Mouse (Mus musculus) bone marrow macrophage, adult 2 months (primary cell): ENCODE measurements at regions not wholly inside any gene's neighbourhood (a gene's known extent, or its start where the extent isn't known, plus 50 kb on each side); places are given as distances from the start of the nearest gene placed in this dataset.

Source experiments
- CTCF ChIP-seq: IDR thresholded peaks from 2 replicates; pipeline ENCODE4 v1.5.1; 2012; ENCODE audit warnings: low read depth, mild to moderate bottlenecking, low read length, moderate library complexity
- POLR2A ChIP-seq: IDR thresholded peaks from 2 replicates; pipeline ENCODE4 v1.6.1; 2012; ENCODE audit warnings: mild to moderate bottlenecking, low read depth, low read length, borderline replicate concordance

DNA sequence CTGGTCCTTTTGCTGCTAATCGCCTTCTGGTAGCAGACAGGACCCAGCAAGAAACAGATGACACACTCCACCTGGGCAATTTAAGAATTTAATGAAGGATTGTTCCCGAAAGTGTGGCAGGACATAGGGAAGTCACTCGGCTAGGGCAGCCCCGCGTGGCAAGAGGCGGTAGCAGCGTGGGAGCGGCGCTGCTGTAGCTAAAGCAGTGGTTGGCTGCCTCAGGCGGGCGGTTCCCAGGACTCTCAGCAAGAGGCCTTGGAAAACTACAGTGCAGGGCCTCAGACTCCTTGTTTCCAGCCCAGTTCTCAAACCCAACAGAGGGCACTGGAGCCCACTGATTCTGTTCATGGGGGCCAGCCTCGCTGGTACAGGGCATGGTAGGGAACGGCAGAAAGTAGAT, 154.2 kb upstream of the Usp9x start:
- TF ChIP-seq POLR2A (no peak), CTCF (no peak)
